Mouse (Mus musculus) layer of hippocampus, adult 8-10 months (tissue): ENCODE measurements around the gene Mlh1. TPM values are rescaled to one million over a fixed set of nuclear protein-coding genes. Genes with fewer than 3 reads are reported as not detected.

Experiments used
- total RNA-seq, 4 experiments: library from RNA; stranded (reverse); gene quantifications; 2 replicates each; pipeline ENCODE4 v1.2.4; 2022

Mlh1 gene
- total RNA-seq, 4 experiments from 2014 or later: 13.5 to 18.4 (median 15.3) TPM

Other genes starting within 250 kb of the Mlh1 start
- 1 to 10 TPM in 2 of 4 experiments, under 1 TPM in 2; 0.62 to 4.0 (median 1.2) TPM for gene Ccrl2, start 214.3 kb downstream of the Mlh1 start, total RNA-seq
- 10 to 100 TPM; 34.6 to 46.1 (median 40.6) TPM for gene Lrrfip2, start 154.2 kb downstream of the Mlh1 start, total RNA-seq
- gene Epm2aip1, start 138 bp upstream of the Mlh1 start, total RNA-seq: 10 to 100 TPM; 70.6 to 89.2 (median 80.9) TPM
- 100 to 1,000 TPM; 194 to 269 (median 224) TPM for gene Trank1, start 39.9 kb upstream of the Mlh1 start, total RNA-seq
- 10 to 100 TPM; 13.6 to 17.0 (median 14.9) TPM for gene Dclk3, start 167.3 kb upstream of the Mlh1 start, total RNA-seq